Mouse (Mus musculus) gastrocnemius, adult 2 months (tissue): ENCODE data around the gene Olfr1446. TPM values are rescaled to one million over a fixed set of nuclear protein-coding genes. Genes with fewer than 3 reads are reported as not detected.

Source experiments
- DNase-seq: peaks from one replicate; pipeline ENCODE4 v3.0.0; 2022
- H3K27ac ChIP-seq: fragments of 200-600 bp; 2 replicates; pipeline ENCODE4 v1.8.1; 2022; ENCODE audit warnings: mild to moderate bottlenecking
- H3K4me3 ChIP-seq: fragments of 200-600 bp; 2 replicates; pipeline ENCODE4 v1.8.1; 2022; ENCODE audit warnings: mild to moderate bottlenecking, moderate library complexity
- CTCF ChIP-seq: fragments of 200-600 bp; IDR thresholded peaks from 2 replicates; pipeline ENCODE4 v1.8.1; 2022; ENCODE audit warnings: antibody characterized with exemption, mild to moderate bottlenecking, moderate library complexity
- intact Hi-C: fragments of 180-260 bp; cut with DNase I; formaldehyde crosslinking; loops from one replicate; pipeline ENCODE4 v1.15.1; 2025
- long read RNA-seq, 2 experiments: library from polyadenylated mRNA; stranded (forward); transcript quantifications; one replicate each; pipeline ENCODE4 v2.0.0; 2021
- total RNA-seq, 2 experiments: library from RNA; stranded (reverse); gene quantifications; 2 replicates each; pipeline ENCODE4 v1.2.3; 2021

Olfr1446 gene
- not detected for total RNA-seq
- long read RNA-seq, experiment 1: 0 reads
- long read RNA-seq, experiment 2: 0 reads

GRCm38 (mm10) chr19:12893424-12893823 lies at the start of gene Olfr1446:
Gene Olfr1446, minus strand, starts transcription at chr19:12893524.
- DNase-seq: no peak
- no peak for TF ChIP-seq CTCF
- intact Hi-C loops: no loop called here
- Histone ChIP-seq H3K4me3 (no peak within 1 kb of the TSS), H3K27ac (no peak within 1 kb of the TSS)

GRCm38 (mm10) chr19:12930540-12930939 lies 37.2 kb upstream of the Olfr1446 start, which contains the start of gene Olfr1449:
Gene Olfr1449, plus strand, starts transcription at chr19:12930840.
- DNase-seq: no peak
- H3K4me3 ChIP-seq: no peak within 1 kb of the TSS
- H3K27ac ChIP-seq: no peak within 1 kb of the TSS
- intact Hi-C loops: no loop called here
- no peak for TF ChIP-seq CTCF

DNA sequence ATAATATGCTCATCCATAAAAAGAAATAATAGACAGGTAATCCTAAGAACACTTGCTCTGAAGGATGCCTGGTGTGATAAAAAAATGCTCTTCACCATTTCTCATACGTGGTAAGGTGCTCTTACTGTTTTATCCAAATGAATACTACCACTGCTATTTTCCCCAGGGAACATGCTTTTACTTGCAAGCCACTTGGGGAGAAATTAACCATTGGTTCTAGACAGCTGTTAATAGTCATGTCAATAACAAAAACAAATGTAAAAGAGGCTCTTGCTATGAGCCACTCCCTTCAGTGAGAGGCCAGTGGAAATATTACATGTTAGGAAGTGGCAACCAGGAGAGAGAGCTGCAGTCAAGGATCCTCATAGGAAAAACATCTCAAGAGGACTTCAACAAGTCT lies 31.0 kb upstream of the Olfr1446 start, which contains the start of gene Olfr1448:
Olfr1448 (minus strand) TSS at position 101 of the 400 bp plus-strand sequence.
- no peak for DNase-seq
- TF ChIP-seq CTCF: no peak
- intact Hi-C loops: no loop called here
- Histone ChIP-seq H3K27ac (no peak within 1 kb of the TSS), H3K4me3 (no peak within 1 kb of the TSS)

DNA sequence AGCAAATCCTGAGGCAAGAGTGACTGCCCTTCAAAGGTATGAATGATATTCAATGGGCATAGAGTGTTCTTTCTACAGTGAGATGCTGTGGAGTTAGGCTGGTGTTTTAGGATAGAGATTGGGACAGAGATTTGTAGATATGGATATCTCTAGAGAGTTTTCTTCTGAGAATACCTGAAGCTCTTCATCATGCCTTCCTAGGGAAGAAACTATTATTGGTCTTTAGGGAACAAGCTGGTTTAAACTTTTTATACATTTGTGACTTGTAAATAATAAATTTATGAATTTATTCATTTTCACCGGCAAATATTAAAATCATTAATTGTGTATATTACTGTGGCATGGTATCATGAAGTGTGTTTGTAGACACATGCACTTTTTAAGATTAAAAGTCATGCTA lies 10.3 kb upstream of the Olfr1446 start, which contains the start of gene Olfr1447:
Olfr1447 (minus strand) TSS at position 101 of the 400 bp plus-strand sequence.
- Histone ChIP-seq H3K4me3 (no peak within 1 kb of the TSS), H3K27ac (no peak within 1 kb of the TSS)
- DNase-seq: no peak
- intact Hi-C loops: no loop called here
- TF ChIP-seq CTCF: no peak

DNA sequence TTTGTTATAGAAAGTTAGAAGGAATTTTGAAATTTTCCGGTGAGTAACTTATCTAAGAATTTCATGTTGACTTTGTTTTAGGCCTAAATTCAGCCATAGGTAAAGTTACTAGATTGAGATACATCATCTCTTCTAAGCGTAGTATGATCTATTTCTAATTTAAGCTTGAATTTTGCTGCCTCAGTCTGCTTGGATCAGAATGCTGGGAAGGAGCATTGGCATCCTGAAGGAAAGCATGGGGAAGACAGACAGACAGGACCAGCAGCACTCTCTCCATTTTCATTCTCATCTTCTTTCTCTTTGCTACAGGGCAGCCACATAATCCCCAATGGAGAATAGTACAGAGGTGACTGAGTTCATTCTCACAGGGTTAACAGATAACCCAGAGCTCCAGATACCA lies 9.8 kb downstream of the Olfr1446 start, which contains the start of gene Olfr1445:
Olfr1445 (plus strand) TSS at position 301 of the 400 bp plus-strand sequence.
- no peak for TF ChIP-seq CTCF
- DNase-seq: no peak
- Histone ChIP-seq H3K4me3 (no peak within 1 kb of the TSS), H3K27ac (no peak within 1 kb of the TSS)
- intact Hi-C loops: no loop called here

- intact Hi-C loops: no loop called here
- DNase-seq: no peak
- Histone ChIP-seq H3K4me3 (no peak within 1 kb of the TSS), H3K27ac (no peak within 1 kb of the TSS)
- no peak for TF ChIP-seq CTCF
These were observed 36.3 kb downstream of the Olfr1446 start, which contains the start of gene Olfr1444 for GRCm38 (mm10) chr19:12856983-12857382. Gene Olfr1444, plus strand, starts transcription at chr19:12857283.

DNA sequence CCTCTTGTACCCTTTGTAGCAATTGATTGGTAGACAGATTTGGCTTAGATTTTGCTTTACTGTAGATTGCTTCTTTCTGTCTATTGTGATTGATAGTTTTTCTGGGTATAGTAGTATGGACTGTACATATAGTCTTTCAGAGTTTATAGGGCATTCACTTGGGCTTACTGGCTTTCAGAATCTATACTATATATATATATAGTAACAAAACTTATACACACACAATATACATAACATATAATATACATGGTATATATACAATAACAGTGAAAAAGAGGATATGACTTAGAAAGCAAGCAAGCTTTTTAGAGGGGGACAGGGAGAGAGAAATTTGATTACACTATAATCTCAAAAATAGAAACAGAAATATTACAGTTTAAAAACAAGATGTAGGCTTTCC lies 46.9 kb downstream of the Olfr1446 start, which contains the start of gene Gm5244:
Gm5244 (plus strand) TSS at position 301 of the 400 bp plus-strand sequence.
- intact Hi-C loops: no loop called here
- DNase-seq: no peak
- no peak for TF ChIP-seq CTCF
- Histone ChIP-seq H3K27ac (no peak within 1 kb of the TSS), H3K4me3 (no peak within 1 kb of the TSS)

DNA sequence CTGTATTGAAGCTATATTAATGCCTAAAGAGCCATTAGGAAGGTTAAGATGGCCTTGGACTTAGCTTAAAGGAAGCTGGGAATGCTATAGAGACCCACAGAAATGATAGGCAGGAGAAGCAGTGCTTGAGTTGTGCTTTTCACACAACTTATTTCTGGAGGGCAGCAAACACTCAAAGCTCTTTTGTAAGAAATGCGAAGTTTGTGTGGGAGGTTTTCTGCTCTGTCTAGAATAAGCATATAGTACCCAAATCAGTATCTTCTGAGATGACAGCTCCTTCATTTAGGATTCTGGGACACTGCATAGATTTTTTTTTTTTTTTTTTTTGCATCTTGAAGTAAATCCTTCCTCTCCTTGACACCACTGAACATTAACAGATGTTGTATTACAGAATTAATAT lies 54.8 kb downstream of the Olfr1446 start:
- intact Hi-C loops: no loop called here
- no peak overlapping the region for H3K27ac ChIP-seq
- DNase-seq: no peak
- no peak for TF ChIP-seq CTCF
- no peak overlapping the region for H3K4me3 ChIP-seq

Other genes with a start within 250 kb of the Olfr1446 start
- gene Olfr1442, start 223.1 kb downstream of the Olfr1446 start, total RNA-seq: not detected
- not detected for gene Olfr1443, start 215.4 kb downstream of the Olfr1446 start, total RNA-seq
- not detected for gene Keg1, start 197.7 kb downstream of the Olfr1446 start, total RNA-seq
- gene Cntf, start 127.9 kb downstream of the Olfr1446 start, total RNA-seq: 1 to 10 TPM; 1.8 to 2.2 TPM
- gene Zfp91, start 97.4 kb downstream of the Olfr1446 start, total RNA-seq: 100 to 1,000 TPM; 135 to 138 TPM
- under 1 TPM in 1 of 2 experiments, not detected in 1; 0.17 TPM for gene Lpxn, start 97.3 kb downstream of the Olfr1446 start, total RNA-seq
- not detected for gene Gm5244, start 46.8 kb downstream of the Olfr1446 start, total RNA-seq
- not detected for gene Olfr1444, start 36.2 kb downstream of the Olfr1446 start, total RNA-seq
- not detected for gene Olfr1445, start 9.7 kb downstream of the Olfr1446 start, total RNA-seq
- not detected for gene Olfr1447, start 10.2 kb upstream of the Olfr1446 start, total RNA-seq
- gene Olfr1448, start 30.9 kb upstream of the Olfr1446 start, total RNA-seq: not detected
- not detected for gene Olfr1449, start 37.3 kb upstream of the Olfr1446 start, total RNA-seq
- not detected for gene Olfr1450, start 56.7 kb upstream of the Olfr1446 start, total RNA-seq
- gene Olfr1451, start 101.5 kb upstream of the Olfr1446 start, total RNA-seq: not detected
- not detected for gene Olfr1453, start 134.8 kb upstream of the Olfr1446 start, total RNA-seq
- gene Olfr1454, start 167.1 kb upstream of the Olfr1446 start, total RNA-seq: not detected
- not detected for gene Olfr1457, start 204.4 kb upstream of the Olfr1446 start, total RNA-seq
- gene Olfr1458, start 213.3 kb upstream of the Olfr1446 start, total RNA-seq: not detected